Mouse (Mus musculus) liver, embryonic 14.5 days (tissue): ENCODE measurements around the gene Mrps21.

Experiments
- CTCF ChIP-seq: IDR thresholded peaks from 2 replicates; pipeline ENCODE4 v1.5.1; 2016; ENCODE audit warnings: antibody characterized with exemption, low read depth, control low read depth
- EP300 ChIP-seq: IDR thresholded peaks from 2 replicates; pipeline ENCODE4 v1.6.1; 2016; ENCODE audit warnings: antibody characterized with exemption, low read depth

DNA sequence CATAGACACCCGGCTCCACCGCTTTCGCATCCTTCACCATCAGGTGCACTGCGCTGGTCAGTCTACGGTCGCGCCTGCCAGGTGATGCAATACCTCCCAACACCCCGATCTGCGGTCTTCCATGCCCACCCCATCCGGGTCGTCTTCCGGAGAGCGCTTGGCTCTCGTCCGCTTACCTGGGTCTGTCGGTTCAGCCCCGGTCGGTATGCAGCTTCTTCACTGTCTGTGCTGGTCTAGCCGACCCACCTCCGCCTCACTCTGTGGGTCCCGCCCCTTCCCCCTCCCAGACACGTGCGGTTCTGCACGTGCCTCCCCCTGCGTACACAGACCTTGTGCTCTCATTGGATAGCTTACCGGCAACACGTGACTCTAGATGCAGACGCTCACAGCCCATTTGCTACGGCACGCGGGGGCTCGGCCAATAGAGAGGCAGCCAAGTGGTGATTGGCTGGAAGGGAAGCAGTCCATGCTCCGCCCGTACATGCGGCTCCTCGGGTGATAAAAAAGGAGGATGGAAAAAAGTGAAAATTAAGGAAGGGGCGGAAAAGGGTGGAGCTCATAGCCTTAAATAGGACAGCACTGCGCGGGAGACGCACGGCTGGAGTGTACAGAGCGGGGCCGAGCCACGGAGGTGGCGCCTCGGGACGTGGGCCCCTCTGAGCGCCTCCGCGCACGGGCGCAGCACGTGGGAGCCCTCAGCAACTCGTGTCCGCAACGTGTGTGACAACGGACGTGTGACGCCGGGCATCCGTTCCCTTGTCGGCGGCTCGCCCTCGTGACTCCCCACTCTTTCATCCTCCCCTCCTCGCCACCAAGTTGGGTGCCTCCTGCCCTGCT lies 10.9 kb upstream of the Mrps21 start, which contains the start of gene Ciart:
- TF ChIP-seq CTCF (no peak), EP300 (no peak)
